In genomic region chr11:69416509-69416908, GRCm38 (mm10) we compare ENCODE assay signal across 9 mouse cellular contexts. TPM values are rescaled to one million over a fixed set of nuclear protein-coding genes. Genes with fewer than 3 reads are reported as not detected.
DNase-seq lines count a peak whose midpoint lies in the region; ATAC-seq and TF ChIP-seq lines count a peak whose summit lies in the region.
"Had no signal": no experiment of that assay in that cellular context is flagged by ENCODE, and none has a peak within 500 bp of the region (broad histone marks: within the 10 kb centered on the region; RNA-seq: fewer than 3 reads in every experiment).

No protein-coding gene starts in this region.

- DNase-seq in kidney, postnatal 25 days, result no peak
- no peak for DNase-seq in embryonic facial prominence, embryonic 10.5 days (ENCODE audit: low spot score)
- no peak for DNase-seq in midbrain, postnatal 0 days (ENCODE audit: low spot score)
- no peak for DNase-seq in embryo, embryonic 10 days (ENCODE audit: low spot score)
- DNase-seq in T-cell, adult 2 months (ENCODE audit: low spot score), result no peak
- DNase-seq in right cerebral cortex, postnatal 10 days (ENCODE audit: low spot score in 2 of 2), result no peak

- H3K4me1 ChIP-seq in kidney, embryonic 15.5 days, result peaks cover 87% of the 10 kb centered on the region
- H3K4me1 ChIP-seq in embryonic facial prominence, embryonic 10.5 days, result peaks cover 98% of the 10 kb centered on the region
- peaks cover 65% of the 10 kb centered on the region for H3K4me1 ChIP-seq in hindbrain, embryonic 16.5 days (ENCODE audit: control insufficient read depth, insufficient read depth, low read depth, low read length)
- H3K4me1 ChIP-seq in midbrain, postnatal 0 days (ENCODE audit: insufficient read depth, low read length), result peaks cover 33% of the 10 kb centered on the region

- peak overlapping the region; percentile 61; the same call in 1 of the 2 replicates for H3K9ac ChIP-seq in kidney, embryonic 15.5 days
- peak overlapping the region; percentile 83 for H3K9ac ChIP-seq in hindbrain, embryonic 16.5 days (ENCODE audit: low read depth, low read length)
- peak overlapping the region; percentile 66 for H3K9ac ChIP-seq in midbrain, postnatal 0 days (replicated peaks; ENCODE audit: low read length, poor library complexity, severe bottlenecking)

- ATAC-seq in kidney, embryonic 15.5 days (replicated peaks; ENCODE audit: low FRiP score), result no peak
- no peak for ATAC-seq in hindbrain, embryonic 16.5 days
- ATAC-seq in midbrain, postnatal 0 days (ENCODE audit: low FRiP score), result no peak
- ATAC-seq: activated CD4-positive, CD25-positive, alpha-beta regulatory T cell, adult 4 months had no signal

- H3K4me2 ChIP-seq in kidney, embryonic 15.5 days, result peak overlapping the region; percentile 95
- H3K4me2 ChIP-seq in hindbrain, embryonic 16.5 days (ENCODE audit: low read length), result peak overlapping the region; percentile 67
- peak overlapping the region; percentile 94 for H3K4me2 ChIP-seq in midbrain, postnatal 0 days (ENCODE audit: low read depth, low read length, poor library complexity, severe bottlenecking)

- TF ChIP-seq CTCF in midbrain, postnatal 0 days (IDR thresholded peaks at IDR 0.05), result no peak

- peaks cover 11% of the 10 kb centered on the region for H3K27me3 ChIP-seq in kidney, embryonic 15.5 days
- H3K27me3 ChIP-seq in embryonic facial prominence, embryonic 10.5 days (replicated peaks; ENCODE audit: low read depth, poor library complexity, severe bottlenecking), result peaks cover 12% of the 10 kb centered on the region
- peaks cover 5% of the 10 kb centered on the region; the same call in 1 of the 2 replicates for H3K27me3 ChIP-seq in hindbrain, embryonic 16.5 days (replicated peaks; ENCODE audit: control insufficient read depth, insufficient read depth, low read length)
- peaks cover 6% of the 10 kb centered on the region for H3K27me3 ChIP-seq in midbrain, postnatal 0 days (ENCODE audit: insufficient read depth, low read length)

- H3K36me3 ChIP-seq in kidney, embryonic 15.5 days, result peaks cover 16% of the 10 kb centered on the region
- H3K36me3 ChIP-seq in embryonic facial prominence, embryonic 10.5 days (replicated peaks), result peaks cover 26% of the 10 kb centered on the region
- H3K36me3 ChIP-seq in hindbrain, embryonic 16.5 days (ENCODE audit: control insufficient read depth, insufficient read depth, low read length), result no peaks in the 10 kb centered on the region; the same call in 1 of the 2 replicates
- 0 out of 2 replicates have a peak, but pooled peaks cover 4% of the 10 kb centered on the region for H3K36me3 ChIP-seq in midbrain, postnatal 0 days (ENCODE audit: insufficient read depth, low read length)

- WGBS in kidney, embryonic 15.5 days, result 1% methylated on average over 4 of the region's 4 CpGs
- under 1% methylated on average over 4 of the region's 4 CpGs for WGBS in embryonic facial prominence, embryonic 10.5 days
- WGBS in hindbrain, embryonic 16.5 days, result 2% methylated on average over 4 of the region's 4 CpGs
- under 1% methylated on average over 4 of the region's 4 CpGs for WGBS in midbrain, postnatal 0 days

- H3K4me3 ChIP-seq in kidney, embryonic 15.5 days (replicated peaks), result peak overlapping the region; percentile 77
- H3K4me3 ChIP-seq in embryonic facial prominence, embryonic 10.5 days, result peak overlapping the region; percentile 93
- peak overlapping the region; percentile 76 for H3K4me3 ChIP-seq in hindbrain, embryonic 16.5 days (ENCODE audit: low read length)
- H3K4me3 ChIP-seq in midbrain, postnatal 0 days (ENCODE audit: low read depth, low read length), result peak overlapping the region; percentile 71

- no peaks in the 10 kb centered on the region for H3K9me3 ChIP-seq in kidney, embryonic 15.5 days (replicated peaks)
- H3K9me3 ChIP-seq in embryonic facial prominence, embryonic 10.5 days, result no peaks in the 10 kb centered on the region
- no peaks in the 10 kb centered on the region for H3K9me3 ChIP-seq in hindbrain, embryonic 16.5 days (ENCODE audit: control insufficient read depth, low read length)
- no peaks in the 10 kb centered on the region for H3K9me3 ChIP-seq in midbrain, postnatal 0 days (ENCODE audit: low read length)

- peak overlapping the region; percentile 97 for H3K27ac ChIP-seq in kidney, embryonic 15.5 days
- H3K27ac ChIP-seq in embryonic facial prominence, embryonic 10.5 days (replicated peaks), result peak overlapping the region; percentile 99
- H3K27ac ChIP-seq in hindbrain, embryonic 16.5 days (ENCODE audit: low read depth, low read length), result peak overlapping the region; percentile 98
- peak overlapping the region; percentile 98 for H3K27ac ChIP-seq in midbrain, postnatal 0 days (ENCODE audit: low read depth, low read length)

RNA-seq across cellular contexts. Expression of gene Kdm6b, which starts 3.0 kb away (rescaled TPM):
- 32.6 and 33.0 TPM in 2 replicates for polyA plus RNA-seq in kidney, embryonic 15.5 days (2015; fragmentation: Nextera tagmentation; extraction: Ambion mirVana)
- 39.8 and 39.9 TPM in 2 replicates for polyA plus RNA-seq in embryonic facial prominence, embryonic 10.5 days (2016; fragmentation: Nextera tagmentation; extraction: Ambion mirVana)
- 22.9 and 29.0 TPM in 2 replicates for polyA plus RNA-seq in hindbrain, embryonic 16.5 days (2015; fragmentation: Nextera tagmentation; extraction: Ambion mirVana)
- 12.1 and 14.5 TPM in 2 replicates for total RNA-seq in midbrain, postnatal 0 days (2014; rRNA removed)
- 18.9 and 22.7 TPM in 2 replicates for polyA plus RNA-seq in midbrain, postnatal 0 days (2015; fragmentation: Nextera tagmentation; extraction: Ambion mirVana)

RNA-seq across cellular contexts. Expression of gene Tmem88, which starts 18.5 kb away (rescaled TPM):
- polyA plus RNA-seq in kidney, embryonic 15.5 days (2015; fragmentation: Nextera tagmentation; extraction: Ambion mirVana), result 41.9 and 44.3 TPM in 2 replicates
- polyA plus RNA-seq in embryonic facial prominence, embryonic 10.5 days (2016; fragmentation: Nextera tagmentation; extraction: Ambion mirVana), result 19.8 and 23.1 TPM in 2 replicates
- 8.9 and 9.2 TPM in 2 replicates for polyA plus RNA-seq in hindbrain, embryonic 16.5 days (2015; fragmentation: Nextera tagmentation; extraction: Ambion mirVana)
- total RNA-seq in midbrain, postnatal 0 days (2014; rRNA removed), result 4.4 and 5.7 TPM in 2 replicates
- polyA plus RNA-seq in midbrain, postnatal 0 days (2015; fragmentation: Nextera tagmentation; extraction: Ambion mirVana), result 5.8 and 6.3 TPM in 2 replicates

RNA-seq across cellular contexts. Expression of gene Cyb5d1, which starts 21.1 kb away (rescaled TPM):
- polyA plus RNA-seq in kidney, embryonic 15.5 days (2015; fragmentation: Nextera tagmentation; extraction: Ambion mirVana), result 30.2 and 30.5 TPM in 2 replicates
- polyA plus RNA-seq in embryonic facial prominence, embryonic 10.5 days (2016; fragmentation: Nextera tagmentation; extraction: Ambion mirVana), result 49.3 and 50.2 TPM in 2 replicates
- 28.7 and 33.0 TPM in 2 replicates for polyA plus RNA-seq in hindbrain, embryonic 16.5 days (2015; fragmentation: Nextera tagmentation; extraction: Ambion mirVana)
- total RNA-seq in midbrain, postnatal 0 days (2014; rRNA removed), result 16.5 and 22.6 TPM in 2 replicates
- 18.2 and 18.8 TPM in 2 replicates for polyA plus RNA-seq in midbrain, postnatal 0 days (2015; fragmentation: Nextera tagmentation; extraction: Ambion mirVana)

RNA-seq across cellular contexts. Expression of gene Naa38, which starts 21.2 kb away (rescaled TPM):
- 153 and 155 TPM in 2 replicates for polyA plus RNA-seq in kidney, embryonic 15.5 days (2015; fragmentation: Nextera tagmentation; extraction: Ambion mirVana)
- polyA plus RNA-seq in embryonic facial prominence, embryonic 10.5 days (2016; fragmentation: Nextera tagmentation; extraction: Ambion mirVana), result 136 and 137 TPM in 2 replicates
- polyA plus RNA-seq in hindbrain, embryonic 16.5 days (2015; fragmentation: Nextera tagmentation; extraction: Ambion mirVana), result 102 and 130 TPM in 2 replicates
- 32.6 and 95.9 TPM in 2 replicates for total RNA-seq in midbrain, postnatal 0 days (2014; rRNA removed)
- 120 and 147 TPM in 2 replicates for polyA plus RNA-seq in midbrain, postnatal 0 days (2015; fragmentation: Nextera tagmentation; extraction: Ambion mirVana)

RNA-seq across cellular contexts. Expression of gene Chd3, which starts 47.3 kb away (rescaled TPM):
- polyA plus RNA-seq in kidney, embryonic 15.5 days (2015; fragmentation: Nextera tagmentation; extraction: Ambion mirVana), result 54.8 and 62.8 TPM in 2 replicates
- polyA plus RNA-seq in embryonic facial prominence, embryonic 10.5 days (2016; fragmentation: Nextera tagmentation; extraction: Ambion mirVana), result 46.2 and 55.9 TPM in 2 replicates
- polyA plus RNA-seq in hindbrain, embryonic 16.5 days (2015; fragmentation: Nextera tagmentation; extraction: Ambion mirVana), result 68.0 and 73.2 TPM in 2 replicates
- 284 and 298 TPM in 2 replicates for total RNA-seq in midbrain, postnatal 0 days (2014; rRNA removed)
- 51.6 and 58.9 TPM in 2 replicates for polyA plus RNA-seq in midbrain, postnatal 0 days (2015; fragmentation: Nextera tagmentation; extraction: Ambion mirVana)
